Mouse (Mus musculus): ENCODE data around the gene Tecta. TPM values are rescaled to one million over a fixed set of nuclear protein-coding genes. Genes with fewer than 3 reads are reported as not detected.

The Tecta gene
- 0.26 and 0.81 TPM in 2 replicates for polyA plus RNA-seq (2014; fragmentation: Nextera tagmentation; extraction: Ambion mirVana)

DNA sequence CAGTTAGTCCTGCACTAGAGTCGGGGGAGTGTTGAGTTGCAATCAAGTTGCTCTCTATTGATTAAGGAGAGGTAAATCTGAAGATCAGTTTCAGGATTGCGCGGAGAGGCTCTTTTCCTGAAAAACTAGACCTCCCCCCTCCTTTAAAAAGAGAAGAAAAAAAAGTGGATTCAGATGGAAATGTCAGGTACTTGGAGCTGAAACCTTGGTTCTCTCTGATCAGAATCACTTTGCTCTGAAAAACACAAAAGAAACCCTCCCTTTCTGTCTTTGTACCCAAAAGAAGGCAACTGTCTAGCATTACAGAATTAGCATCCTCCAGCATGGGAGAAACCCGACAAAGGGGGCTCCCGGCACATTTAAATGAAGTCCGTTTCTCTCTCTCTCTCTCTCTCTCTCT, at the start of gene Tecta:
Tecta (minus strand) TSS at position 101 of the 400 bp plus-strand sequence.
- no peak for DNase-seq
- 26% methylated on average over 6 of the region's 6 CpGs for WGBS
- Histone ChIP-seq H3K9me3 (ENCODE audit: control insufficient read depth, low read length) (no peaks in the 10 kb centered on the region), H3K4me1 (ENCODE audit: control insufficient read depth, insufficient read depth, low read length) (peaks cover 6% of the 10 kb centered on the region), H3K9ac (replicated peaks; ENCODE audit: low read length) (no peak within 1 kb of the TSS), H3K27me3 (ENCODE audit: control insufficient read depth, insufficient read depth, low read length) (no peaks in the 10 kb centered on the region), H3K36me3 (ENCODE audit: control insufficient read depth, insufficient read depth, low read length) (no peaks in the 10 kb centered on the region), H3K4me3 (replicated peaks; ENCODE audit: low read depth, low read length) (no peak within 1 kb of the TSS), H3K27ac (replicated peaks; ENCODE audit: low read depth, low read length) (no peak within 1 kb of the TSS), H3K4me2 (ENCODE audit: low read length) (no peak within 1 kb of the TSS)
- ATAC-seq (ENCODE audit: low FRiP score, low TSS enrichment) = no peak

DNA sequence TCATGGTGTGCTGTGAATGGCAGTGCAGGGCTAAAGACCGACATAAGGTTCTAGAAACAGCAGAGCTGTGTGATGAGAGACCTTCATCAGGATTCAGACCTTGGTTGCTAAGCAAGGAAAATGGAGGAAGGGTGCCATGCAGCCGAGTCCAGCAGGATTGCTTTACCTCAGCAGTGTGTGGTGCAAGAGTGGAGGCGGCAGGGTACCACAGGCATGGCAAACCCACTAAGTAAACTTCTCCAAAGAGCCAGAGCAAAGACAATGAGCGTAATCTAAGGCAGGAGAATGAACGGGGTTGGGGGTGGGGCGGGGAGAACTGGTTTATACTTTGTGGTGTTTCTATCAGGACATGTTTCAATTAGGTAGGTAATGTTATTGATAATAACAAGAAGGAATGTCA, 49.3 kb upstream of the Tecta start:
- H3K27me3 ChIP-seq (ENCODE audit: control insufficient read depth, insufficient read depth, low read length) = no peaks in the 10 kb centered on the region
- WGBS = 88% methylated on average over 6 of the region's 6 CpGs
- no peak overlapping the region for H3K4me3 ChIP-seq (replicated peaks; ENCODE audit: low read depth, low read length)
- no peak for ATAC-seq (ENCODE audit: low FRiP score, low TSS enrichment)
- no peak overlapping the region for H3K27ac ChIP-seq (replicated peaks; ENCODE audit: low read depth, low read length)
- no peaks in the 10 kb centered on the region for H3K4me1 ChIP-seq (ENCODE audit: control insufficient read depth, insufficient read depth, low read length)
- DNase-seq = no peak
- H3K36me3 ChIP-seq (ENCODE audit: control insufficient read depth, insufficient read depth, low read length) = peaks cover 51% of the 10 kb centered on the region
- H3K9me3 ChIP-seq (ENCODE audit: control insufficient read depth, low read length) = no peaks in the 10 kb centered on the region
- H3K9ac ChIP-seq (replicated peaks; ENCODE audit: low read length) = no peak overlapping the region
- no peak overlapping the region for H3K4me2 ChIP-seq (ENCODE audit: low read length)

- 95% methylated on average over 8 of the region's 8 CpGs for WGBS
- H3K4me3 ChIP-seq (replicated peaks; ENCODE audit: low read depth, low read length) = no peak overlapping the region
- no peak for ATAC-seq (ENCODE audit: low FRiP score, low TSS enrichment)
- H3K9ac ChIP-seq (replicated peaks; ENCODE audit: low read length) = no peak overlapping the region
- H3K9me3 ChIP-seq (ENCODE audit: control insufficient read depth, low read length) = no peaks in the 10 kb centered on the region
- DNase-seq = no peak
- no peaks in the 10 kb centered on the region for H3K27me3 ChIP-seq (ENCODE audit: control insufficient read depth, insufficient read depth, low read length)
- no peaks in the 10 kb centered on the region for H3K4me1 ChIP-seq (ENCODE audit: control insufficient read depth, insufficient read depth, low read length)
- no peak overlapping the region for H3K4me2 ChIP-seq (ENCODE audit: low read length)
- H3K27ac ChIP-seq (replicated peaks; ENCODE audit: low read depth, low read length) = no peak overlapping the region
- H3K36me3 ChIP-seq (ENCODE audit: control insufficient read depth, insufficient read depth, low read length) = peaks cover 68% of the 10 kb centered on the region
Measured at GRCm38 (mm10) chr9:42442100-42442499, 42.4 kb upstream of the Tecta start.

DNA sequence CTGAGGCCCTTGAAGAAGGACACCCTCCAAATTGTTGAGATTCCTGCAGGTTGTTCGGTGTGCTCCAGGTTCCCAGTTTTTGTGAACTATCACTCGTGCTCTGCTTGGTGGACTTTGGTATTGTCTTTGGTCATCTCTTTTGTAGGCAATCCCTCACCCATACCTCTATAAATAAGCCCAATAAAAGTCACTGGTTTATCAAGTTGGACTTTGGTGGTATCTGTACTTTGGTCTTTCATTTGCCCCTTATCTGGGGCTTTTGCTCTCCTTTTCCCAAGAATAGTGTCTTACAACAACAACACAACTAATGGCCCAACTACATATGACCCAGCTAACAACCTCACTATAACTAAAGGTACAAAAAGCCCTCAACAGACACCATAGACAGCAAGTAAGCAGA, 41.5 kb upstream of the Tecta start:
- no peak overlapping the region for H3K4me2 ChIP-seq (ENCODE audit: low read length)
- H3K4me3 ChIP-seq (replicated peaks; ENCODE audit: low read depth, low read length) = no peak overlapping the region
- ATAC-seq (ENCODE audit: low FRiP score, low TSS enrichment) (no peak), DNase-seq (no peak)
- 100% methylated on average over 2 of the region's 2 CpGs for WGBS
- no peak overlapping the region for H3K27ac ChIP-seq (replicated peaks; ENCODE audit: low read depth, low read length)
- H3K9ac ChIP-seq (replicated peaks; ENCODE audit: low read length) = no peak overlapping the region
- H3K36me3 ChIP-seq (ENCODE audit: control insufficient read depth, insufficient read depth, low read length) = peaks cover 75% of the 10 kb centered on the region
- H3K9me3 ChIP-seq (ENCODE audit: control insufficient read depth, low read length) = no peaks in the 10 kb centered on the region
- H3K4me1 ChIP-seq (ENCODE audit: control insufficient read depth, insufficient read depth, low read length) = no peaks in the 10 kb centered on the region
- no peaks in the 10 kb centered on the region for H3K27me3 ChIP-seq (ENCODE audit: control insufficient read depth, insufficient read depth, low read length)

DNA sequence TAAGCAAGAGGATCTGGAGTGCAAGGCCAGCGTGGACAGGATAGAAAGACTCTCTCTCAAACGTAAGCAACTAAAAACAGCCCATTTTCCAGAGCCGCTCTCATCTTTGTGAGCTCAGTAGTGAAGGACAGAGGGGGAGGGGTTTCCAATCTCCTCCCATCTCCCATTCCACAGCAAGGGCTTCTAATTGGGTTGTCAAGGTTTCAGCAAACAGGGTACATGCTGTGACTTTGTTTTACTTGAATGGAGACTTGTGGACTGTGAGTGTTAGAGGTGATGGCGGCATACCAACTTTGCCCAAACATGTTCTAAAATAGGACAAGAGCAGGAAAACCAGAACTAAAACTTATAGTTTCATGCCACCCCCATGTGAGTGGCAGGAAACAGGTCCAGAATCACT, 39.7 kb upstream of the Tecta start:
- H3K27ac ChIP-seq (replicated peaks; ENCODE audit: low read depth, low read length) = no peak overlapping the region
- ATAC-seq (ENCODE audit: low FRiP score, low TSS enrichment) (no peak), DNase-seq (peak; percentile 13)
- no peak overlapping the region for H3K9ac ChIP-seq (replicated peaks; ENCODE audit: low read length)
- peaks cover 80% of the 10 kb centered on the region for H3K36me3 ChIP-seq (ENCODE audit: control insufficient read depth, insufficient read depth, low read length)
- 37% methylated on average over 4 of the region's 4 CpGs for WGBS
- no peaks in the 10 kb centered on the region for H3K27me3 ChIP-seq (ENCODE audit: control insufficient read depth, insufficient read depth, low read length)
- H3K4me3 ChIP-seq (replicated peaks; ENCODE audit: low read depth, low read length) = no peak overlapping the region
- no peaks in the 10 kb centered on the region for H3K9me3 ChIP-seq (ENCODE audit: control insufficient read depth, low read length)
- no peaks in the 10 kb centered on the region for H3K4me1 ChIP-seq (ENCODE audit: control insufficient read depth, insufficient read depth, low read length)
- no peak overlapping the region for H3K4me2 ChIP-seq (ENCODE audit: low read length)

GRCm38 (mm10) chr9:42432155-42432554, 32.4 kb upstream of the Tecta start:
- Histone ChIP-seq H3K4me3 (replicated peaks; ENCODE audit: low read depth, low read length) (no peak overlapping the region), H3K4me1 (ENCODE audit: control insufficient read depth, insufficient read depth, low read length) (0 out of 2 replicates have a peak, but pooled peaks cover 2% of the 10 kb centered on the region), H3K9me3 (ENCODE audit: control insufficient read depth, low read length) (no peaks in the 10 kb centered on the region), H3K27me3 (ENCODE audit: control insufficient read depth, insufficient read depth, low read length) (no peaks in the 10 kb centered on the region), H3K9ac (replicated peaks; ENCODE audit: low read length) (no peak overlapping the region), H3K4me2 (ENCODE audit: low read length) (no peak overlapping the region), H3K27ac (replicated peaks; ENCODE audit: low read depth, low read length) (no peak overlapping the region), H3K36me3 (ENCODE audit: control insufficient read depth, insufficient read depth, low read length) (peaks cover 73% of the 10 kb centered on the region)
- 94% methylated on average over 2 of the region's 2 CpGs for WGBS
- DNase-seq (no peak), ATAC-seq (ENCODE audit: low FRiP score, low TSS enrichment) (no peak)

- Histone ChIP-seq H3K27ac (replicated peaks; ENCODE audit: low read depth, low read length) (no peak overlapping the region), H3K9me3 (ENCODE audit: control insufficient read depth, low read length) (no peaks in the 10 kb centered on the region), H3K27me3 (ENCODE audit: control insufficient read depth, insufficient read depth, low read length) (no peaks in the 10 kb centered on the region), H3K4me2 (ENCODE audit: low read length) (no peak overlapping the region), H3K36me3 (ENCODE audit: control insufficient read depth, insufficient read depth, low read length) (peaks cover 67% of the 10 kb centered on the region), H3K9ac (replicated peaks; ENCODE audit: low read length) (no peak overlapping the region), H3K4me3 (replicated peaks; ENCODE audit: low read depth, low read length) (no peak overlapping the region), H3K4me1 (ENCODE audit: control insufficient read depth, insufficient read depth, low read length) (peaks cover 7% of the 10 kb centered on the region; the same call in 1 of the 2 replicates)
- no peak for DNase-seq
- 85% methylated on average over 2 of the region's 2 CpGs for whole genome bisulfite sequencing
- ATAC-seq (ENCODE audit: low FRiP score, low TSS enrichment) = no peak
Measured at GRCm38 (mm10) chr9:42431606-42432005, 31.9 kb upstream of the Tecta start.

GRCm38 (mm10) chr9:42428060-42428924, 28.6 kb upstream of the Tecta start:
- Histone ChIP-seq H3K27me3 (ENCODE audit: control insufficient read depth, insufficient read depth, low read length) (no peaks in the 10 kb centered on the region), H3K4me1 (ENCODE audit: control insufficient read depth, insufficient read depth, low read length) (peaks cover 10% of the 10 kb centered on the region; the same call in 1 of the 2 replicates), H3K4me2 (ENCODE audit: low read length) (no peak overlapping the region), H3K9me3 (ENCODE audit: control insufficient read depth, low read length) (no peaks in the 10 kb centered on the region), H3K4me3 (replicated peaks; ENCODE audit: low read depth, low read length) (no peak overlapping the region), H3K9ac (replicated peaks; ENCODE audit: low read length) (no peak overlapping the region), H3K27ac (replicated peaks; ENCODE audit: low read depth, low read length) (no peak overlapping the region), H3K36me3 (ENCODE audit: control insufficient read depth, insufficient read depth, low read length) (peaks cover 53% of the 10 kb centered on the region)
- 83% methylated on average over 12 of the region's 12 CpGs for WGBS
- DNase-seq = no peak
- no peak for ATAC-seq (ENCODE audit: low FRiP score, low TSS enrichment)

Measured in midbrain, embryonic 14.5 days (tissue).